Mouse (Mus musculus): ENCODE results near the gene Rtn4rl1. TPM values are rescaled to one million over a fixed set of nuclear protein-coding genes. Genes with fewer than 3 reads are reported as not detected.

Gene Rtn4rl1
- 16.5 and 17.4 TPM in 2 replicates for polyA plus RNA-seq (2014; fragmentation: Nextera tagmentation; extraction: Ambion mirVana)

DNA sequence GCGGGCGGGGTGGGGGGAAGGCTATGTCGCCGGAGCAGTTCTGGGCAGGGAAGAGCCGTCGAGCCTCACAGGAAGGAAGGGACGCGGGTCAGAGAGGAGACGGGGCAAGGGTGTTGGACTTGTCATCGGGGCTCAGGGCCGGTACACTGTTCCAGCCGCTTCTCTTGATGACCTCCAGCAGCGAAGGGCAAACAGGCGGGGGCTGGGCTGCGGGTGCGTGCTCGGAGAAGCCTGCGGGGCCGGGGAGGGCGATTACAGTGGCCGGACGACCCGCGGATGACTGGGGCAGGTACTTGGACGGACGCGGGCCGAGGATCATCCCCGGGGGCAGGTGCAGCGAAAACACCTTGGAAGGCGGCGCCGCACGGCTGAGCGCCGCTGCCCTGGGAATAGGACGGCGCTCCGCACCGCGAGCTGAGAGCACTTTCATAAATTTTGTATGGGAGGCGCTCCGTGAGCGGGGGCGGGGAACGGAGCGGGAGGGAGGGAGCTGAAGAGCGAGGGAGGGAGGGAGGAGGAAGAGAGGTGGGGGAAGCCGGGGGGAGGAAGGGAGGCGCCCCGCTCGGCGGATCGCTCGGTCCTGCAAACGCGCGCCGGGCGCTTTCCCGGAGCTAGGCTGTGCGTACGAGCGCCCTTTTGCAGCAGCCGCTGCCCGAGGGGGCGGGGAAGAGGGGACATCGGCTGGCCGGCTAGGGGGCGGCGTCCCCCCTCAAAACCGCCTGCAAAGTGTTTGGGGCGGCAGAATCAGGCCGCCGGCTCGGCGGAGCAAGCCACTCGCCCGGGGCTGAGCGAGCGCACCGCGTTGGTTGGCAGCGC lies at the start of gene Rtn4rl1:
Rtn4rl1 (plus strand) TSS at position 528 of the 816 bp plus-strand sequence.
- DNase-seq: peak; percentile 84
- peak; percentile 32 for ATAC-seq (ENCODE audit: low FRiP score, low TSS enrichment)
- under 1% methylated on average over 82 of the region's 84 CpGs for WGBS
- H3K9me3 ChIP-seq (ENCODE audit: control insufficient read depth, low read length): no peaks in the 10 kb centered on the region
- peak within 1 kb of the TSS; percentile 77 for H3K27ac ChIP-seq (replicated peaks; ENCODE audit: low read depth, low read length)
- H3K9ac ChIP-seq (replicated peaks; ENCODE audit: low read length): peak within 1 kb of the TSS; percentile 68
- H3K4me3 ChIP-seq (replicated peaks; ENCODE audit: low read depth, low read length): peak within 1 kb of the TSS; percentile 59
- peak within 1 kb of the TSS; percentile 80 for H3K4me2 ChIP-seq (ENCODE audit: low read length)
- H3K27me3 ChIP-seq (ENCODE audit: control insufficient read depth, insufficient read depth, low read length): peaks cover 19% of the 10 kb centered on the region; the same call in 1 of the 2 replicates
- H3K36me3 ChIP-seq (ENCODE audit: control insufficient read depth, insufficient read depth, low read length): no peaks in the 10 kb centered on the region
- peaks cover 60% of the 10 kb centered on the region for H3K4me1 ChIP-seq (ENCODE audit: control insufficient read depth, insufficient read depth, low read length)

- WGBS: 93% methylated on average over 2 of the region's 2 CpGs
- H3K4me2 ChIP-seq (ENCODE audit: low read length): no peak overlapping the region
- H3K4me1 ChIP-seq (ENCODE audit: control insufficient read depth, insufficient read depth, low read length): peaks cover 12% of the 10 kb centered on the region
- no peaks in the 10 kb centered on the region for H3K27me3 ChIP-seq (ENCODE audit: control insufficient read depth, insufficient read depth, low read length)
- H3K9me3 ChIP-seq (ENCODE audit: control insufficient read depth, low read length): no peaks in the 10 kb centered on the region
- peaks cover 39% of the 10 kb centered on the region for H3K36me3 ChIP-seq (ENCODE audit: control insufficient read depth, insufficient read depth, low read length)
- no peak overlapping the region for H3K27ac ChIP-seq (replicated peaks; ENCODE audit: low read depth, low read length)
- H3K9ac ChIP-seq (replicated peaks; ENCODE audit: low read length): no peak overlapping the region
- ATAC-seq (ENCODE audit: low FRiP score, low TSS enrichment): no peak
- H3K4me3 ChIP-seq (replicated peaks; ENCODE audit: low read depth, low read length): no peak overlapping the region
- DNase-seq: no peak
These were observed 47.7 kb upstream of the Rtn4rl1 start for GRCm38 (mm10) chr11:75145841-75146240.

- peak; percentile 75 for DNase-seq
- 44% methylated on average over 11 of the region's 11 CpGs for WGBS
- Histone ChIP-seq H3K9ac (replicated peaks; ENCODE audit: low read length) (no peak overlapping the region), H3K4me2 (ENCODE audit: low read length) (no peak overlapping the region), H3K27ac (replicated peaks; ENCODE audit: low read depth, low read length) (peak overlapping the region; percentile 74), H3K36me3 (ENCODE audit: control insufficient read depth, insufficient read depth, low read length) (peaks cover 35% of the 10 kb centered on the region), H3K4me3 (replicated peaks; ENCODE audit: low read depth, low read length) (no peak overlapping the region), H3K9me3 (ENCODE audit: control insufficient read depth, low read length) (no peaks in the 10 kb centered on the region), H3K27me3 (ENCODE audit: control insufficient read depth, insufficient read depth, low read length) (no peaks in the 10 kb centered on the region), H3K4me1 (ENCODE audit: control insufficient read depth, insufficient read depth, low read length) (peaks cover 12% of the 10 kb centered on the region)
- ATAC-seq (ENCODE audit: low FRiP score, low TSS enrichment): peak; percentile 46; the same call in 1 of the 2 replicates
These were observed 46.3 kb upstream of the Rtn4rl1 start for GRCm38 (mm10) chr11:75147106-75147845.

DNA sequence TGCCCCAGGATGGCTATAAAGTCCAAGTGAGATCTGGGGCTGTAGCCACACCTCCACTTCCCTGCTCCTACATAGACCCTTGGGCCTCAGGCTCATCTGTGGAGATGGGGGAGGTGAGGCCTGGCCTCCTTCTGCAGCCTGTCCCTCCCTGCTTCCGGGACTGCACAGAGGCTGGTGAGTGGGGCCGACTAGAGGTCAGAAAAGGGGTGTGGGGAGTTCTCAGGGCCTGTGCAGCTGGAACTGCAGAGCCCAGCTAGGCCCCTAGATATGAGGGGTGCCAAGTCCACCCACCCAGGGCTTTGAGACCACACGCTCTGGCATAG lies 45.8 kb upstream of the Rtn4rl1 start:
- Histone ChIP-seq H3K4me3 (replicated peaks; ENCODE audit: low read depth, low read length) (no peak overlapping the region), H3K27me3 (ENCODE audit: control insufficient read depth, insufficient read depth, low read length) (no peaks in the 10 kb centered on the region), H3K4me2 (ENCODE audit: low read length) (no peak overlapping the region), H3K27ac (replicated peaks; ENCODE audit: low read depth, low read length) (peak overlapping the region; percentile 74), H3K4me1 (ENCODE audit: control insufficient read depth, insufficient read depth, low read length) (peaks cover 12% of the 10 kb centered on the region), H3K9me3 (ENCODE audit: control insufficient read depth, low read length) (no peaks in the 10 kb centered on the region), H3K9ac (replicated peaks; ENCODE audit: low read length) (no peak overlapping the region), H3K36me3 (ENCODE audit: control insufficient read depth, insufficient read depth, low read length) (peaks cover 32% of the 10 kb centered on the region)
- ATAC-seq (ENCODE audit: low FRiP score, low TSS enrichment) (no peak), DNase-seq (no peak)
- WGBS: 56% methylated on average over 3 of the region's 3 CpGs

GRCm38 (mm10) chr11:75148332-75149035 lies 45.1 kb upstream of the Rtn4rl1 start:
- ATAC-seq (ENCODE audit: low FRiP score, low TSS enrichment) (no peak), DNase-seq (no peak)
- peak overlapping the region; percentile 74; the same call in 1 of the 2 replicates for H3K27ac ChIP-seq (replicated peaks; ENCODE audit: low read depth, low read length)
- no peak overlapping the region for H3K4me3 ChIP-seq (replicated peaks; ENCODE audit: low read depth, low read length)
- no peaks in the 10 kb centered on the region for H3K27me3 ChIP-seq (ENCODE audit: control insufficient read depth, insufficient read depth, low read length)
- H3K9ac ChIP-seq (replicated peaks; ENCODE audit: low read length): no peak overlapping the region
- 90% methylated on average over 11 of the region's 11 CpGs for WGBS
- peaks cover 31% of the 10 kb centered on the region for H3K36me3 ChIP-seq (ENCODE audit: control insufficient read depth, insufficient read depth, low read length)
- no peaks in the 10 kb centered on the region for H3K9me3 ChIP-seq (ENCODE audit: control insufficient read depth, low read length)
- no peak overlapping the region for H3K4me2 ChIP-seq (ENCODE audit: low read length)
- peaks cover 12% of the 10 kb centered on the region for H3K4me1 ChIP-seq (ENCODE audit: control insufficient read depth, insufficient read depth, low read length)

DNA sequence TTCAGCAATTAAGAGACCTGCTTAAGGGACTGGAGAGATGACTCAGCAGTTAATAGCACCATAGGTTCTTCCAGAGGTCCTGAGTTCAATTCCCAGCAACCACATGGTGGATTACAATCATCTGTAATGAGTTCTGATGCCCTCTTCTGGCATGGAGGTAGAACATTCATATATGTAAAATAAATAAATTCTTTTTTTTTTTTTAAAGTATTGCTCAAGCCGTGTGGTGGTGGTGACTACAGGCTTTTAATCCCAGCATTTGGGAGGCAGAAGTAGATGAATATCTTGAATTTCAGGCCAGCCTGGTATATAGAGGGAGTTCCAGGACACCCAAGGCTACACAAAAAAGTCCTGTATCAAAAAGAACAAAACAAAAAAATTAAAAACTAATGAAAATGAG lies 43.2 kb upstream of the Rtn4rl1 start:
- Histone ChIP-seq H3K27me3 (ENCODE audit: control insufficient read depth, insufficient read depth, low read length) (no peaks in the 10 kb centered on the region), H3K27ac (replicated peaks; ENCODE audit: low read depth, low read length) (no peak overlapping the region), H3K4me1 (ENCODE audit: control insufficient read depth, insufficient read depth, low read length) (peaks cover 12% of the 10 kb centered on the region), H3K4me3 (replicated peaks; ENCODE audit: low read depth, low read length) (no peak overlapping the region), H3K4me2 (ENCODE audit: low read length) (no peak overlapping the region), H3K36me3 (ENCODE audit: control insufficient read depth, insufficient read depth, low read length) (peaks cover 18% of the 10 kb centered on the region), H3K9ac (replicated peaks; ENCODE audit: low read length) (no peak overlapping the region), H3K9me3 (ENCODE audit: control insufficient read depth, low read length) (no peaks in the 10 kb centered on the region)
- WGBS: 76% methylated on average over 1 of the region's 1 CpGs
- DNase-seq (no peak), ATAC-seq (ENCODE audit: low FRiP score, low TSS enrichment) (no peak)

DNA sequence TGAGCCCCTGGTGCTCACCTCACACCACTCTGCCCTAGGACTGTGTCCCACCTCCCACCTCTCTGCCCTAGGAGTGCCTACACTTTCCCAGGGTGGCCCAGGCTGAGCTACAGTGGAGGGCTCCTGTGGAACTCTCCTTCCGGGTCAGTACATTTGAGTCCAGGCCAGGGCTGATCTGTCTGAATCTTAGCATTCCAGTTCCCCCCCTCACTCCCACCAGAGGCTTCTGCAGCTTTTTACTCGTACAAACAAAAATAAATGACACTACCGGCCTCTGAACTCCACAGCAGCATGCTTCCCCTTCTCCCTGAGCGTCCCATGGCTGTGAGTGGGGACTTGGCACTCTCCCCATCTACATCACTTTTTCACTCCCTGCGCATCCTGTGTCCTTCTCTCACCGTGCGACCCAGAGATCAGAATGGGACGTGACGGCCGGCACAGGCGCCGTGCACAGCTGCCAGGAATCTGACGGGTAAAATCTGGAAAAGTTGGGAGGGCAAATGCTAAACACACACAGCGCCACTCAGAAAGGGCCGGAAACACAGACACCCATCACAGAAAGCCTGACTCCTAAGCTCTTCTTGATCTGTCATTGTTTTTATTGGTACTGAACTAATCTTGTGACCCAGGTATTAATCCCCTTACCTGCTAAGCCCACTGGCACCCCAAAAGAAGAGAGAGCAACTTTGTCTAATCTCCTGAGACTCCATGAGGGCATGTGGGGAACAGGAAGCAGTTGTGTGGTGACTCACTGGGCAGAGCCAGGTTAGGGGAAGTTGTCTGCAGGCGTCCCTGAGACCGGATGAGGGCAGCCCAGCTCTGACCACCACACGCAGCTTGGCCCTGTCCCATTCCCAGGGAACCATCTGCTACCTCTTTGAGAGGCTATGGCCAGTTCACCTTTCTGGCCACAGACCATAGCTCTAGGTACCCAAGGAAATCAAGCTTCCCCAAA lies 40.7 kb upstream of the Rtn4rl1 start:
- no peak overlapping the region for H3K4me3 ChIP-seq (replicated peaks; ENCODE audit: low read depth, low read length)
- 0 out of 2 replicates have a peak overlapping the region, but pooled peaks have one; percentile 2 for H3K27ac ChIP-seq (replicated peaks; ENCODE audit: low read depth, low read length)
- H3K36me3 ChIP-seq (ENCODE audit: control insufficient read depth, insufficient read depth, low read length): peaks cover 17% of the 10 kb centered on the region
- no peak overlapping the region for H3K4me2 ChIP-seq (ENCODE audit: low read length)
- no peak overlapping the region for H3K9ac ChIP-seq (replicated peaks; ENCODE audit: low read length)
- peaks cover under 1% of the 10 kb centered on the region for H3K4me1 ChIP-seq (ENCODE audit: control insufficient read depth, insufficient read depth, low read length)
- H3K9me3 ChIP-seq (ENCODE audit: control insufficient read depth, low read length): no peaks in the 10 kb centered on the region
- WGBS: 83% methylated on average over 18 of the region's 18 CpGs
- H3K27me3 ChIP-seq (ENCODE audit: control insufficient read depth, insufficient read depth, low read length): no peaks in the 10 kb centered on the region
- no peak for ATAC-seq (ENCODE audit: low FRiP score, low TSS enrichment)
- DNase-seq: no peak
